Mouse (Mus musculus): ENCODE measurements at regions not wholly inside any gene's neighbourhood (a gene's known extent, or its start where the extent isn't known, plus 50 kb on each side); places are given as distances from the start of the nearest gene placed in this dataset.

DNA sequence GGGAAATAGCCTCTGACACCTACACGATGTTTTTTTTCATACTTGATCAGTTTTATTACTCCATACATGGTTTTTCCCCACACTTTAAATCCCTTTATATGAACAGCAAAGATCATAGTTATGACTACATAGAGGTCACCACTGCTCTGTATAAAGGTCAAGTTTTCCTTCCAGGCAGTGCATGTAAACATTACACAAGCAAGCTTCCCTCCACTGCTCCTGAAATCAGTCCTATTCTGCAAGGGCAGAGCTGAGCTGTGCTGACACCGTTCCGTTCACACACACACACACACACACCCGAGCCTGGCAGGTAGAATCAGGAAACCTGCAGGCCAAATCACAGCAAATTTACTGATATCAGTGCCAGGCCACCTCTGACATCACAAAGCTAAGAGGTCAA, 74.1 kb upstream of the Mgmt start:
- DNase-seq, result peak; percentile 44

DNA sequence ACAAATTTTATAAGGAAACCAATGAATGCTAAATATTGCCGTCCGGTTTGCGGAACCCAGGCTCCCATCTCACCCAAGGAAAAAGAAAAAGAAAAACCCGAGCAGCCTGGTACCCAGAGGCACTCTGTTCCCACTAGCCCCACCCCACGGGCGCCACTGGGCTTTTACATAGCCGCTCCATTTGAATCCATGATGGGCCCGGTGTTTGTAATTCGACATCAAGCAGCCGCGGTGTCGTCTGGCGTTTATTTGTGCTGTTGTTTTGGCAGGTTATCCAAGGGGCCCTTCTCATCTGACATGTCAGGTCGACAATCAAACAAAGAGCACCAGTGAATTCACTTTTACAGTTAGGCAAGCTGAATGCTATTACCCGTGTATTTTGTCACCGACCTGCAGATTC, 68.8 kb upstream of the Mgmt start:
- no peak for DNase-seq

DNA sequence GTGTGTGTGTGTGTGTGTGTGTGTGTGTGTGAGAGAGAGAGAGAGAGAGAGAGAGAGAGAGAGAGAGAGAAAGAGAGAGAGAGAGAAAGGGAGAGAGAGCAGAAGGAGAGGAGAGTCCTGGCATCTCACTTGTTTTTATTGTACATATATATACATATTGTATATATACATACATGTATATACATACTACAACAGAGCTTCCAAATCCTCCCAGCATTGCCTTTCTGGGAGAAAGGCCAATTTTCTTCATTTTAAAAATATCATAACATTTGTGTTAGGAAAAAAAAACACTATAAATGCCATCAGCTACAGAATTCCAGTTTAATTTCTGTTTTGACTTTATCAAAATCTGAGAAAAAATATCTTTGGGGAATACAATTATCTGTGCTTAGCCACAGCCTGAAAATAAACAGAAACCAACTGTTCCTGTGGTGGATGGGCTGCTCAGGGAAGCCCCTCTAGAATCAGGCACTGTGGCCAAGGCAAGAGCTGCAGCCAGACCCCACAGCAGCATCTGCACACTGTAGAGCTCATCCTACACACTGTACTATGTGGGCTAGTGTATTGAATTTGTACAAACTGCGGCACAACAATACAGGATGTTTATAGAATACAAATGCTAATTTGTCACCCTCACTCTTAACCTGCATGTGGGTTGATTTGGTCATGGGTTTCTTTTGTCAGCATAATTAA, 64.6 kb upstream of the Mgmt start:
- DNase-seq, result no peak

DNA sequence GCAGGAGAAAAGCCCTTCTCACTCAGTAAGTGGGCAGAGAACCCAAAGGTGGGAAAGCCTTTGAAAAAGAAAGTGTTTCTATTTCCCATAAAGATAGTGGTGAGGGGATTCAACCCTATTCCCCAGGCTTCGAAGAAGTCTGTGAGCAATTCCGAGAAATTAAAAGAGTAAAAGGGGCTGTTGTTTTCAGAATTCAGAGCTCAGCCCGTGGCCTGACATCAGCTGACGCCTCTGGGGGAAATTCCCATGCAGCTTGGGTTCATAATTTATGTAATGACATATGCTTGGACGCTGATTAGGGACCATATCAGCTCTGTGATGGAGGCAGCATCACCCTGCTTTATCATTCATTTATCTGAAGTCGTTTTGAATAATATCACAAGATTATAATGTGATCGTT, 62.0 kb upstream of the Mgmt start:
- DNase-seq, result no peak

DNA sequence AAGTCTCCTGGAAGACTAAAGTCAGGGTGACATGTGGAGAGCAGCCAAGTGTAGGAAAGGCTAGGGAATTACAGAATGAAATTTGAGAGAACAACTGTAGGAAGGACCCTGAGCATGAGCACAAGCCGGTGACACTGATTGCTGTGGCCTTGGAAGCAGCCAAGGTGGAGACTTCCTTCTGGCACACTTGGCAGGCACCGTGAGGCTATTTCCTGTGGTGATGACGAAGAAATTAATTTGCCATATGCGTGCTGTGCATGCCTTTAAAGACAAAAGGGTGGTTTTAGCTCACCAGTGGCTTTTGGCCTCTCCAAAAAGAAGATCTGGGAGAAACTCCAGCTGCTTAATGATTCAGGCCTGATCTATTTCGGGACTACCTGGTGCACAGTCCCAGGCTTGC, 55.4 kb upstream of the Mgmt start:
- no peak for DNase-seq

DNA sequence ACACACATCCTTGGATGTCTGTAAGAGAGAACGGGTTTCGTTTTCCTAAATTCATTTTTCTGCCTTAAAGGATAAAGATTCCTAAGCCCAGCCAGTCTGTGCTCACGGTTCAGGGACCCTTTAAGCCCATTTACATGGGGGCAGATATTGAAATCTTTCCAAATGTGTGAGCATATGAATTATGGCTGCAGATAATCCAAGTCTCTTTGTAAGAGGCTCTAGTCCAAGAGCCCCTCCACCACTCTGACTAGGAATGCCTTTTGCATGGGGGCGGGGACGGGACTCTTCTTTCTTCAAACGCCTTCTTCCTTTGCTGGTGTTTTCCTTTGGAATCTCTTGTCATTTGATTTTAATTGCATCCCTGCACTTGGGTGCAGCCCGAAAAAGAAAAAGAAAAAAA, 54.2 kb upstream of the Mgmt start:
- DNase-seq, result no peak

DNA sequence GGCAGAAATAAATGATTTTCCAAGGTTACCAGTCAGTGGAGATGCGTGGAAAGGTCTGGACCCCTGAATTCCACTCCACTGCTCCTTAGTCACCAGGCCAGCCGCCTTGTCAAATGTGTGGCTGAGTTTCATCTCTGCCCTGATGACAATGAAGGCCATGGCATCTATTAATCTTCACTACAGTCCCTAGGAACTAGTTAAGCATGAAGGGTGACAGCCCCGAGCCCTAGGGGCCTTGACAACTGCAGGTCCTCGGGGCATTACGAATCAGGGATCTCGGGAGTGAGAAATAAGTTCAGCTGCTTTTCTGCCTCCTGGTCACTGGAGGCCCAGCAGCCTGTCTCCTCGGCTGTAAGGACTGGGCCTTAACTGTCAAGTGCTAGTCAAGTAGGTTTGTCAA, 51.7 kb upstream of the Mgmt start:
- DNase-seq, result no peak

DNA sequence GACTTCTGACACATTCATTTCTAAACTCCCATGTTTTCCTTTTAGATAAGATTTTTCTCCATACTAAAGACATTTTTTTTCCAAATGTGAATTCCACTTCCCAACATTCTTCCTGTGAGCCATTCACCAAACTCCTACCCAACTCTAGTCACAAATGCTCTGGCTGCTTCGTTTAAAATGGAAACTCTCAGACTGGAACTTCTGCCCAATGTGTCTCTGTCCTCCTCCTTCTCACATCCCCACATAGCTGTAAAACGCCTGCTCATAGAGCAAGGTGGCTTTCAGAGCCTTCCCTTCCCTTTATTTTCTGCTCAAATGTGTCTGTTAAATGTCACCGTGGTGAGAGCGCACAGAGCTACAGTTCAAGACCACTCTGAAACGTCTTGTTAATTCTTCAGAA, 50.1 kb upstream of the Mgmt start:
- DNase-seq, result no peak

Data from retina, postnatal 1 day (tissue).